Comparison of ENCODE assay signal across 22 mouse cellular contexts in the genomic region with DNA sequence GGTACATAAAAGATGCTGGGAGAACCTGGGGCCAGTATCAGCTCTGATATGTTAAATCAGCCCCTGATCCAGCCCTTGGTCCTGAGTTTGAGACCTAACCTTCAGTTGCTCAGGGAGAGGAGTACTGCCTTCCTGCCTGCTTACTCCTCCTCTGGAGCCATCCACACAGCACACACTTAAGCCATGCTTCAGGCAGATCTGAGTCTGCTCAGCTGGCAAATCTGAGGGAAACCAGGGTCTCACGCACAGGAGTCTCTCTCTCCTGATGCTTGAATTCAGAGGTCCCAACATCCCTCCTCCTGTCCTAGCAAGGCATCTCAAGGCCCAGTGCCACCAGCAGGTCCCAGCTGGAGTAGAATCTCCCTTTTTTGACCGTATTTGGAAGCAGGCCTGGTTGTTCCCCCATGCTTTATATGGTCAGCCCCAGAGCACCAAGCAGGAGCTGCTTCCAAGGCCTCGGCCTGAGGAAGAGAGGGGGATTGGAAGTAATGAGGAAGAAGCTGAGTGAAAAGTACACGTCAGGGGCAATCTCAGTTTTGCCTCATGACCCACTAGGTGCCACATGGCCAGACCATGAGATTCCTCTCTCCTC. TPM values are rescaled to one million over a fixed set of nuclear protein-coding genes. Genes with fewer than 3 reads are reported as not detected.
A peak's percentile ranks its signal among the peaks of the same experiment; 100 is the strongest.
DNase-seq lines count a peak whose midpoint lies in the region; ATAC-seq and TF ChIP-seq lines count a peak whose summit lies in the region.
"Had no signal": no experiment of that assay in that cellular context is flagged by ENCODE, and none has a peak within 500 bp of the region (broad histone marks: within the 10 kb centered on the region; RNA-seq: fewer than 3 reads in every experiment).

No protein-coding gene starts in this region.

- no peak for DNase-seq in kidney, adult 9 months
- DNase-seq in testis, postnatal 14 days (ENCODE audit: low spot score) = peak; percentile 25
- no peak for DNase-seq in testis, postnatal 10 days (ENCODE audit: low spot score)
- no peak for DNase-seq in stomach, postnatal 0 days (ENCODE audit: low spot score)
- no peak for DNase-seq in midbrain, embryonic 10.5 days (ENCODE audit: low spot score)
- DNase-seq: adrenal gland, adult 2 months; adrenal gland, postnatal 25 days; cerebellum, adult 2 months; cerebellum, postnatal 10 days; gastrocnemius, postnatal 36 days; heart, adult 18-20 months; heart, postnatal 36 days had no signal

- H3K27ac ChIP-seq in kidney, embryonic 16.5 days (ENCODE audit: low read length) = no peak overlapping the region
- peak overlapping the region; percentile 46 for H3K27ac ChIP-seq in small intestine, adult 2 months (ENCODE audit: insufficient read depth, low read depth, low read length)
- H3K27ac ChIP-seq in stomach, postnatal 0 days (replicated peaks) = peak overlapping the region; percentile 73
- H3K27ac ChIP-seq in midbrain, embryonic 10.5 days (replicated peaks) = no peak overlapping the region
- H3K27ac ChIP-seq: embryonic facial prominence, embryonic 15.5 days; forebrain, embryonic 10.5 days; heart, embryonic 13.5 days; hindbrain, embryonic 15.5 days had no signal

- no peak for TF ChIP-seq POLR2A in small intestine, adult 2 months (IDR thresholded peaks at IDR 0.05; ENCODE audit: low read depth, low read length)

- WGBS in kidney, embryonic 16.5 days = 66% methylated on average over 4 of the region's 4 CpGs
- WGBS in small intestine, adult 2 months = 52% methylated on average over 4 of the region's 4 CpGs
- WGBS in stomach, postnatal 0 days = 35% methylated on average over 4 of the region's 4 CpGs
- 82% methylated on average over 4 of the region's 4 CpGs for WGBS in midbrain, embryonic 10.5 days

- H3K4me3 ChIP-seq in kidney, embryonic 16.5 days (ENCODE audit: low read length) = no peak overlapping the region
- no peak overlapping the region for H3K4me3 ChIP-seq in small intestine, adult 2 months (ENCODE audit: low read depth, low read length)
- no peak overlapping the region for H3K4me3 ChIP-seq in stomach, postnatal 0 days (ENCODE audit: low read depth, low read length)
- no peak overlapping the region for H3K4me3 ChIP-seq in midbrain, embryonic 10.5 days
- H3K4me3 ChIP-seq: embryonic facial prominence, embryonic 15.5 days; erythroblast, embryonic 14.5 days; forebrain, embryonic 10.5 days; heart, embryonic 13.5 days; hindbrain, embryonic 15.5 days had no signal

- no peaks in the 10 kb centered on the region for H3K36me3 ChIP-seq in kidney, embryonic 16.5 days (ENCODE audit: insufficient read depth, low read length)
- H3K36me3 ChIP-seq in small intestine, adult 2 months (ENCODE audit: control insufficient read depth, insufficient read depth, low read length) = no peaks in the 10 kb centered on the region
- H3K36me3 ChIP-seq in stomach, postnatal 0 days (ENCODE audit: control insufficient read depth, insufficient read depth, low read length) = peaks cover 3% of the 10 kb centered on the region; the same call in 1 of the 2 replicates
- no peaks in the 10 kb centered on the region for H3K36me3 ChIP-seq in midbrain, embryonic 10.5 days
- H3K36me3 ChIP-seq: embryonic facial prominence, embryonic 15.5 days; forebrain, embryonic 10.5 days; heart, embryonic 13.5 days; hindbrain, embryonic 15.5 days had no signal

- H3K27me3 ChIP-seq in kidney, embryonic 16.5 days (ENCODE audit: insufficient read depth, low read length) = no peaks in the 10 kb centered on the region
- H3K27me3 ChIP-seq in small intestine, adult 2 months (ENCODE audit: control insufficient read depth, insufficient read depth, low read length) = no peaks in the 10 kb centered on the region
- no peaks in the 10 kb centered on the region for H3K27me3 ChIP-seq in stomach, postnatal 0 days (ENCODE audit: control insufficient read depth, insufficient read depth, low read length)
- no peaks in the 10 kb centered on the region for H3K27me3 ChIP-seq in midbrain, embryonic 10.5 days (ENCODE audit: low read depth, poor library complexity, severe bottlenecking)
- H3K27me3 ChIP-seq: embryonic facial prominence, embryonic 15.5 days; hindbrain, embryonic 15.5 days; Patski had no signal

- no peak for TF ChIP-seq CTCF in small intestine, adult 2 months (IDR thresholded peaks at IDR 0.05; ENCODE audit: extremely low read depth, insufficient read length, insufficient replicate concordance, low read depth, low read length)
- TF ChIP-seq CTCF in stomach, postnatal 0 days (IDR thresholded peaks at IDR 0.05; ENCODE audit: low read depth) = no peak

- no peak overlapping the region for H3K9ac ChIP-seq in kidney, embryonic 16.5 days (replicated peaks; ENCODE audit: low read length)
- H3K9ac ChIP-seq in stomach, postnatal 0 days (ENCODE audit: low read length) = no peak overlapping the region
- H3K9ac ChIP-seq: embryonic facial prominence, embryonic 15.5 days; heart, embryonic 13.5 days; hindbrain, embryonic 15.5 days had no signal

- no peaks in the 10 kb centered on the region for H3K4me1 ChIP-seq in kidney, embryonic 16.5 days (ENCODE audit: insufficient read depth, low read length)
- H3K4me1 ChIP-seq in small intestine, adult 2 months (ENCODE audit: control insufficient read depth, insufficient read depth, insufficient read length, low read length) = no peaks in the 10 kb centered on the region
- no peaks in the 10 kb centered on the region for H3K4me1 ChIP-seq in stomach, postnatal 0 days (replicated peaks; ENCODE audit: control insufficient read depth, insufficient read depth)
- H3K4me1 ChIP-seq in midbrain, embryonic 10.5 days = no peaks in the 10 kb centered on the region
- H3K4me1 ChIP-seq: embryonic facial prominence, embryonic 15.5 days; forebrain, embryonic 10.5 days; heart, embryonic 13.5 days; hindbrain, embryonic 15.5 days had no signal

- ATAC-seq in kidney, embryonic 16.5 days (ENCODE audit: low FRiP score, low TSS enrichment) = 0 out of 2 replicates have a peak, but pooled peaks have one; percentile 27
- peak; percentile 67 for ATAC-seq in stomach, postnatal 0 days (ENCODE audit: low FRiP score, low TSS enrichment)
- no peak for ATAC-seq in activated CD4-positive, CD25-positive, alpha-beta regulatory T cell, adult 4 months
- ATAC-seq: forebrain, embryonic 14.5 days; Patski had no signal

- no peaks in the 10 kb centered on the region for H3K9me3 ChIP-seq in kidney, embryonic 16.5 days (ENCODE audit: low read length)
- no peaks in the 10 kb centered on the region for H3K9me3 ChIP-seq in stomach, postnatal 0 days (ENCODE audit: control insufficient read depth, low read length)
- 0 out of 2 replicates have a peak, but pooled peaks cover 2% of the 10 kb centered on the region for H3K9me3 ChIP-seq in midbrain, embryonic 10.5 days (replicated peaks)
- H3K9me3 ChIP-seq: embryonic facial prominence, embryonic 15.5 days; forebrain, embryonic 10.5 days; heart, embryonic 13.5 days; hindbrain, embryonic 15.5 days had no signal

- no peak overlapping the region for H3K4me2 ChIP-seq in kidney, embryonic 16.5 days (replicated peaks; ENCODE audit: low read depth, low read length)
- no peak overlapping the region for H3K4me2 ChIP-seq in stomach, postnatal 0 days (replicated peaks; ENCODE audit: low read depth)
- H3K4me2 ChIP-seq: embryonic facial prominence, embryonic 15.5 days; heart, embryonic 13.5 days; hindbrain, embryonic 15.5 days had no signal

- no peak for TF ChIP-seq EP300 in stomach, postnatal 0 days (optimal IDR thresholded peaks at IDR 0.05)

RNA-seq across cellular contexts. Expression of a gene that starts 18.7 kb away (rescaled TPM):
- 12.0 and 33.7 TPM in 2 replicates for polyA plus RNA-seq in kidney, embryonic 16.5 days (2015; fragmentation: Nextera tagmentation; extraction: Ambion mirVana)
- 41.3 and 51.0 TPM in 2 replicates for polyA plus RNA-seq in small intestine, adult 2 months (2012; rRNA removed)
- polyA plus RNA-seq in stomach, postnatal 0 days (2015; fragmentation: Nextera tagmentation; extraction: Ambion mirVana) = 202 and 245 TPM in 2 replicates
- not detected for polyA plus RNA-seq in activated CD4-positive, CD25-positive, alpha-beta regulatory T cell, adult 4 months (2017; shearing (Covaris generic))
- polyA plus RNA-seq in midbrain, embryonic 10.5 days (2016; fragmentation: Nextera tagmentation; extraction: Ambion mirVana) = 0.02 and 0.21 TPM in 2 replicates

RNA-seq across cellular contexts. Expression of a gene that starts 44.7 kb away (rescaled TPM):
- 147 and 150 TPM in 2 replicates for polyA plus RNA-seq in kidney, embryonic 16.5 days (2015; fragmentation: Nextera tagmentation; extraction: Ambion mirVana)
- polyA plus RNA-seq in small intestine, adult 2 months (2012; rRNA removed) = 21.2 and 24.1 TPM in 2 replicates
- polyA plus RNA-seq in stomach, postnatal 0 days (2015; fragmentation: Nextera tagmentation; extraction: Ambion mirVana) = 105 and 114 TPM in 2 replicates
- polyA plus RNA-seq in activated CD4-positive, CD25-positive, alpha-beta regulatory T cell, adult 4 months (2017; shearing (Covaris generic)) = 100 to 1,000 TPM; 110 to 124 TPM
- 143 and 169 TPM in 2 replicates for polyA plus RNA-seq in midbrain, embryonic 10.5 days (2016; fragmentation: Nextera tagmentation; extraction: Ambion mirVana)

Comparison
In these comparisons a context has a peak if more than half of its experiments do, and no peak if none do; other contexts are left out.
1. H3K27ac ChIP-seq: peak in small intestine, adult 2 months (single experiment) and stomach, postnatal 0 days (single experiment); none in kidney, embryonic 16.5 days (single experiment) and midbrain, embryonic 10.5 days (single experiment).
2. RNA of a gene that starts 18.7 kb away (polyA plus RNA-seq): 202 to 245 TPM in stomach, postnatal 0 days, 41.3 to 51.0 TPM in small intestine, adult 2 months and 12.0 to 33.7 TPM in kidney, embryonic 16.5 days; not detected in activated CD4-positive, CD25-positive, alpha-beta regulatory T cell, adult 4 months and 0.02 to 0.21 TPM in midbrain, embryonic 10.5 days; every median in the first group is over 10 times any median in the second.